Mouse (Mus musculus) natural killer cell, adult 2 months (primary cell): ENCODE results near the gene Olfr701.

Experiments
- DNase-seq, 2 experiments: peaks; one replicate each; pipeline ENCODE4 v3.0.0; 2022; ENCODE audit warnings: low spot score in 2 of 2

Olfr701 gene

DNA sequence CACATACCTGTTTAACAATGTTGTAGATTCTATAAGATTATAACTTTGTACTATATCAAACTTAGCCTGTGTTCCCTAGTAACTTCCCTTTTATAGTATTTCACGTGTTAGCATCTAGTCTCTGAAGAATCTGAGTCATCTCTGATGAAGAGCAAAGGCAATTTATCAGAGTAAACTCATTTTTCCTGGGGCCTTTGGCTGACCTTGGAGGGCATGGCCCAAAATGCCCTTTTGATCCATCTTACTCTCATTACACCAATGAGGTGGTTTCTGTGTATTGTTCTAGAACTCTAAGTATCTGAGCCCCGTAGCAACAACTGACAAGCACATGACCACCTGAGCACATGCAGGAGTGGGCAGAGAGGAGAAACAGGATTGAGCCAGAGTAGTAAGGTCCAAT is at the start of gene Olfr701:
Gene Olfr701, plus strand, starts transcription at position 301 of the 400 bp plus-strand sequence.
- DNase-seq = no peak

DNA sequence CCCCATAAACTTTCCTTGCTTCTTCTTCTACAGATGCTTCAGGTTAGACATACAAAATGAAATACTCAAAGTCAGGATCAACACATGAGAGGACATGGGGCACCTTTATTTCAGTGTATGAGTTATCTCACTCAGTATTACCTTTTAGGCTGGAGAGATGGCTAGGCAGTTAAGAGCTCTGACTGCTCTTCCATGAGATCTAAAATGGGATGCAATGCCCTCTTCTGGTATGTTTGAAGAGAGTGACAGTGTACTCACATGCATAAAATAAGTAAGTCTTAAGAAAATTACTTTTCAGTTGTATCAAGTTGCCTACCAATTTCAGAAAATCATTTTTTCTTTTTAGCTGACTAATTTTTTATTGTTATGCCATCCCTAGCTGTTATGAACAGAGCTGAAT is 25.6 kb upstream of the Olfr701 start:
- no peak for DNase-seq

DNA sequence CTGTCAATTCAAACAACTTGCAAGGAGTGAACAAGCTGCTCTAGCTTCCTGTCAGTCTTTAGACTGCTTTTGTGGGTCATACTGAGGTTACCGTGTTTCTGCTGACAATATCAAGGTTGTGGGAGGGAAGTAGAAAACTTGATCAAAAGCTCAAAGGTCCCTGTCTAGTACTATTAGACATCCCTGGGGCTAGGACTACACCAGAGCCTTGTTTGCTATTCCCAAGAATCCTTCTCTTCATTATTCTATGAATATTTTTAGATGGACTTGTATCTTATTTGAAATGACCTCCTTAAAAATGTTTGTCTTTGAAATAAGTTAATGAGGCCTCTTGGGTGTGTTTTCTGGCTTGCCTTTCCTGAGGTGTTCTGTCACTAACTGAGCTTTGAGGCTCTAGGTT is 20.8 kb upstream of the Olfr701 start, which contains the start of gene Olfr699:
Gene Olfr699, minus strand, starts transcription at position 101 of the 400 bp plus-strand sequence.
- DNase-seq = no peak

DNA sequence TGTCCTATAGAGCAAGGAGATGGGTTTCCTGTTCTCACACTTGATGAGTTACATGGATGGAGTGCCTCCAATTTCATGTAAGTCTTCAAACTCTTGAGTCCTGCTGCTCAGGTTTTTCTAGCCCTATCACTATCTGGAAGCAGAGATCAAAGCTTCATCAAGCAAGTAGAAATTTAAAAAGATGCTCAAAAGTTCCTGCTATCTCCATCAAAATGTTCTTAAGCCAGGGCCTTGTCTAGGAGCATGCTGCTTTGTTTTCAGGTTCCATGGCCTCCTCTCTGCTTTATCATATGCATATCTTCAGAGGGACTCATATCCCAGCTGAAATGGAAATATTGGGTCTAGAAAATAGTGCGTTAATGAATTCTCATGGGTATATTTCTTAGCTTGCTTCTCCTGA is 5.2 kb upstream of the Olfr701 start, which contains the start of gene Olfr700:
Gene Olfr700, minus strand, starts transcription at position 101 of the 400 bp plus-strand sequence.
- DNase-seq = no peak

DNA sequence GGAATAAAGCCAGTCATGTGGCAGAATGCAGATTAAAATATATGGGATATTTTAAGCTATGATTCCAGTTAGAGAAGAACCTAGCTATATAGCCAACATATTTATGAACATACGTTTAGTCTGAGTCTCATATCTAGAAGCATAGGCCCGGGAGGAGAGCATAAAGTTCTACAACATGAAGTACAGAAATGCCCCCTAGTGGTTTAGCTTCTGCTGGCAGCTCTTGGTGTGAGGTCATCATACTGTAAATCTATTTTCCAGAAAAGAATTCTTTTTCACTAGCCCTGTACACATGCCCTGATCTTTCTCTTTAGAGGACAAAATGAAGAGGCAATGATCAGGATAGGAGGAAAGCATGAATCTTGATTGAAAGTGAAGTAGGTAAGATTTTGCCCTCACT is 1.8 kb downstream of the Olfr701 start:
- DNase-seq = peak; percentile 5 to 24

DNA sequence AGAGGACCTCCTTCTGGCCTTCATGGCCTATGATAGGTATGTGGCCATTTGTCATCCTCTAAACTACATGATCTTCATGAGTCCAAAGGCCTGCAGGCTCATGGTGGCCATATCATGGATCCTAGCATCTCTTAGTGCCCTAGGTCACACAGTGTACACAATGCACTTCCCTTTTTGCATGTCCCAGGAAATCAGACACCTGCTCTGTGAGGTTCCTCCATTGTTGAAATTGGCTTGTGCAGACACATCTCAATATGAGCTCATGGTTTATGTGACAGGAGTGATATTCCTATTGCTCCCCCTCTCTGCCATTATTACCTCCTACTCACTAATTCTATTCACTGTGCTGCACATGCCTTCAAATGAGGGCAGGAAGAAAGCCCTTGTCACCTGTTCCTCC is 4.5 kb downstream of the Olfr701 start:
- DNase-seq = no peak

DNA sequence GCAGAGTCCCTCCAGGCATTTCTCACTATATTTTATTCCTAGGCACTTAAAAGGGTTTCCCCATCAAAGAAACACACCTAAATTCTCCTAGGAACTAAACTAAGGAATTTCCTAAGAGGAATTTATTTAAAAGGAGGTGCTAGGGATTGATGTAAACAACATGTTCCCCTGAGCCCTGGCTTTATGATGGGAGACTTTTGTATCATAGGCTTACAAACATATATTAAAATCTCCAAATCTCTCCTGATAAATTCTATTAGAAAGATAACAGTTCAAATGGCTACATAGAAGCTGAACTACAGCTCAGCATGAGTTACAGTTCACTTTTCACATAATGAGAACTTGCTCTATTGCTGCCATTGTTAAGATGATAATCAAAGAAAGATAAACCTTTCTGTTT is 19.9 kb downstream of the Olfr701 start, which contains the start of gene Olfr702:
Gene Olfr702, minus strand, starts transcription at position 101 of the 400 bp plus-strand sequence.
- DNase-seq = no peak

DNA sequence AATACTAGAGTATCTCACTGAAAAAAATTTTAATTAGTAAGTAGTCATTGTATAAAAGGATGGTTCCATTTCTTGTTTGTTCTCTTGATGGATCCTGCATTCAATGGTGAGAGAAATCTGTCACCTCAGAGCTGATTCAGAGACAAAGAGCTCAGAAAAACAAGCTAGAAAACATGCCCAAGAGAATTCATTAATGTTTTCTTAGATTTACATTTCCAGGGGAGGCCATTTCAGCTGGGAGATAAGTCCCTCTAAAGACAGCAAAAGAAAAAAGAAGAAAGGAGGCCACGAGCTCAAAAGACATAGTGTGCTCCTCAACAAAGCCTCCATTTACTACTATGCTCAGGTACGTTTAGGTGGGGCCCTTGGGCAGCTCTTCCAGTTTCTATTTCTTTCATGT is 29.1 kb downstream of the Olfr701 start, which contains the start of gene Olfr703:
Gene Olfr703, plus strand, starts transcription at position 301 of the 400 bp plus-strand sequence.
- no peak for DNase-seq

DNA sequence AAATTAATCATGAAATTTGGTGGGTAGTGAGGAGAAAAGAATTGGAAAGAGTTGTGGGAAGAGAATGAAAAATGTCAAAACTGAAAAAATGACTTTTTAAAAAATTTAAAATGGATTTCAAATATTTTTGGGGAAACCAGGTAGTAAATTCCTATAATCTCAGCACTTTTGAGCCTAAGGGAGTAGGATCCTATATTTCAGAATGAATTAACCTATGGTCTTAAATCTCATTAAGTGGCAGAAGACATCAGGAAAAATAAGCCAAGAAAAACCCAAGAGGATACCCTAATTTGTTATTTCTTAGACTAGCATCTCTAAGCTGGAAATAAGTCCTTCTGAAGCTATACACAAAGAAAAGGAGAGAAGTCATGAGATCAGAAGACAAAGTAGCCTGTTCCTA is 49.0 kb downstream of the Olfr701 start, which contains the start of gene Olfr704:
Gene Olfr704, plus strand, starts transcription at position 301 of the 400 bp plus-strand sequence.
- no peak for DNase-seq
